Mouse (Mus musculus): ENCODE results near the gene Pex6. TPM values are rescaled to one million over a fixed set of nuclear protein-coding genes. Genes with fewer than 3 reads are reported as not detected.

Gene Pex6
- polyA plus RNA-seq, 1 experiment from 2014 or later = 10.4 TPM

DNA sequence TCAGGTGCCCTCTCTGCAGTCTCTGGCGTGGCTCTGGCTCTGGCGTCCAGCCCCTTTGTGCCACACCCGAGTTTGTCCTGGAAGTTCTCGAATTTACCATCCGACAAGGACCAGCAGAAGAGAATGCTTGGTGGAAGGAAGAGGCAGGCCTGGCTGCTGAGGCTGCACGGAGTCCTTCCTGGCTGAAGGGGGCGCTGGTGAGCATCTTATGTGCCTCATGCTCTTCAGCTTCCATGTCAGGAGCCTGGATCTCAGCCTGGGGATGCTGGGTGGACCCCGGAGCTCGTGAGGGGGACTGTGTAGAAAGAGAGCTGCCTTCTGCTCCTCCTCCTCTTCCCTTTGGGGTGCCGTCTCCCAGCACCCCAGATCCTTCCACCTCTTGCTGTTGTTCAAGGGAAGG, 24.9 kb downstream of the Pex6 start:
- Histone ChIP-seq H3K27me3 (ENCODE audit: control insufficient read depth, insufficient read depth, low read depth, low read length) (no peaks in the 10 kb centered on the region), H3K4me2 (ENCODE audit: low read depth, low read length) (no peak overlapping the region), H3K27ac (ENCODE audit: low read length) (peak overlapping the region; percentile 51), H3K9ac (ENCODE audit: low read depth, low read length) (no peak overlapping the region), H3K9me3 (replicated peaks; ENCODE audit: control insufficient read depth, low read length) (no peaks in the 10 kb centered on the region), H3K4me1 (ENCODE audit: control insufficient read depth, low read depth, low read length) (peaks cover 4% of the 10 kb centered on the region; the same call in 1 of the 2 replicates), H3K4me3 (ENCODE audit: low read depth, low read length) (no peak overlapping the region), H3K36me3 (ENCODE audit: control insufficient read depth, insufficient read depth) (no peaks in the 10 kb centered on the region)
- no peak for ATAC-seq (ENCODE audit: low read depth)
- 56% methylated on average over 10 of the region's 10 CpGs for WGBS (ENCODE audit: insufficient replicate concordance)

DNA sequence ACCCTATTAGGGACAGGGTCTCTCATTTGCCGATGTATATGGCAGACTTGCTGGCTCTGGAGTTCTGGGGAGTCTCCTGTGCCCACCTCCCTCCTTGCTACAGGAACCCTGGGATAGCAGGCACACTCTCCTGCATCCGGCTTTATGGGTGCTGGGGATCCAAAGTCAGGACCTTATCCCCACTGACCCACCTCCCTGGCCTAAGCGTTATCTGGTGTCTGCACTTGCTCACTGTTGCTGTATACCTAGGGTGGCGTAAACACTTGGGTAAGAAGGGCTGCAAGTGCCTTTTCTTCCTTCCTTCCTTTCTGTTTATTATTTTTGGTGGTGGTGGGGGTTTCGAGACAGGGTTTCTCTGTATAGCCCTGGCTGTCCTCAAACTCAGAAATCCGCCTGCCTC, 30.0 kb downstream of the Pex6 start:
- ATAC-seq (ENCODE audit: low read depth) = peak; percentile 67
- WGBS (ENCODE audit: insufficient replicate concordance) = 61% methylated on average over 6 of the region's 6 CpGs
- Histone ChIP-seq H3K36me3 (ENCODE audit: control insufficient read depth, insufficient read depth) (no peaks in the 10 kb centered on the region), H3K27me3 (ENCODE audit: control insufficient read depth, insufficient read depth, low read depth, low read length) (no peaks in the 10 kb centered on the region), H3K4me3 (ENCODE audit: low read depth, low read length) (no peak overlapping the region), H3K9ac (ENCODE audit: low read depth, low read length) (no peak overlapping the region), H3K27ac (ENCODE audit: low read length) (no peak overlapping the region), H3K4me2 (ENCODE audit: low read depth, low read length) (no peak overlapping the region), H3K9me3 (replicated peaks; ENCODE audit: control insufficient read depth, low read length) (no peaks in the 10 kb centered on the region), H3K4me1 (ENCODE audit: control insufficient read depth, low read depth, low read length) (peaks cover 3% of the 10 kb centered on the region; the same call in 1 of the 2 replicates)

DNA sequence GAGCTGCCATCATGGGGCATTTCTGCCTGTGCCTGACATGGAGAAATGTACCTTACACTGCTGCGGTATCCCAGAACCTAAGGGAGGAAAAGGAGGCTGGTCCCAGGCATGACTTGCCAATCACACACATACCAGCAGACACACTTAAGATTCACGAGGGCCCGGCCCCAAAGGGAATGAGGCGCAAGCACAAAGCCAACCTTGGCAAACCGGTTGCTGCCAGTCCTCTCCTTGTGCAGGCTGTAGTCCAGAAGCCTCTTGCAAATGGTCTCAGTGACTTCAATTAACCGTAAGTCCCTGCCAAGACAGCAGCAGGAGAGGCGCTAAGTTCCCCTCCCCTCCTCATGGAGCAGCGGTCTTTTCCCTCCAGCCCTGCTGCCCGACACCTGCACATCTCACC, 31.7 kb downstream of the Pex6 start:
- Histone ChIP-seq H3K36me3 (ENCODE audit: control insufficient read depth, insufficient read depth) (peaks cover 2% of the 10 kb centered on the region; the same call in 1 of the 2 replicates), H3K9ac (ENCODE audit: low read depth, low read length) (no peak overlapping the region), H3K4me2 (ENCODE audit: low read depth, low read length) (no peak overlapping the region), H3K4me1 (ENCODE audit: control insufficient read depth, low read depth, low read length) (peaks cover 3% of the 10 kb centered on the region; the same call in 1 of the 2 replicates), H3K4me3 (ENCODE audit: low read depth, low read length) (no peak overlapping the region), H3K9me3 (replicated peaks; ENCODE audit: control insufficient read depth, low read length) (no peaks in the 10 kb centered on the region), H3K27me3 (ENCODE audit: control insufficient read depth, insufficient read depth, low read depth, low read length) (no peaks in the 10 kb centered on the region), H3K27ac (ENCODE audit: low read length) (no peak overlapping the region)
- ATAC-seq (ENCODE audit: low read depth) = no peak
- WGBS (ENCODE audit: insufficient replicate concordance) = 86% methylated on average over 9 of the region's 9 CpGs

DNA sequence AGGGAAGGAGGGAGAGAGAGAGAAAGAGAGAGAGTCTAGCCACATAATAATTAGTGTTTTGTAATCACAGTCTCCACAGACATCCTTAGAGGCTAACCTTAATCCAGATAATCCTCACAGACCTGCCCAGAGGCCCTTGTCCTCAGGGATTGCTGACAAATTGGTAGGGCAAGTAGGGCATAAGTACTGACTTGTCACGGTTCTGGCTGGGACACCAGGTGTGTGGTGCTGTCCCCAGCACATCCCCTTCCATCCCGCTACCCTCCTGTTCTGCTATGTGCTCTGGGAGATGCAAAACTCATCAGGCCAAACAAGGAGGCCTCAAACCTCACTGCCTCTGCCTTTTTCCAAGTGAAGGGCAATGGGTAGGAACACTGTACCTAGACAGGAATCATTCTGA, 34.2 kb downstream of the Pex6 start:
- Histone ChIP-seq H3K4me1 (ENCODE audit: control insufficient read depth, low read depth, low read length) (peaks cover 3% of the 10 kb centered on the region; the same call in 1 of the 2 replicates), H3K27me3 (ENCODE audit: control insufficient read depth, insufficient read depth, low read depth, low read length) (no peaks in the 10 kb centered on the region), H3K4me2 (ENCODE audit: low read depth, low read length) (no peak overlapping the region), H3K36me3 (ENCODE audit: control insufficient read depth, insufficient read depth) (peaks cover 2% of the 10 kb centered on the region; the same call in 1 of the 2 replicates), H3K9me3 (replicated peaks; ENCODE audit: control insufficient read depth, low read length) (no peaks in the 10 kb centered on the region), H3K9ac (ENCODE audit: low read depth, low read length) (no peak overlapping the region), H3K4me3 (ENCODE audit: low read depth, low read length) (no peak overlapping the region), H3K27ac (ENCODE audit: low read length) (no peak overlapping the region)
- WGBS (ENCODE audit: insufficient replicate concordance) = 83% methylated on average over 2 of the region's 2 CpGs
- ATAC-seq (ENCODE audit: low read depth) = no peak

DNA sequence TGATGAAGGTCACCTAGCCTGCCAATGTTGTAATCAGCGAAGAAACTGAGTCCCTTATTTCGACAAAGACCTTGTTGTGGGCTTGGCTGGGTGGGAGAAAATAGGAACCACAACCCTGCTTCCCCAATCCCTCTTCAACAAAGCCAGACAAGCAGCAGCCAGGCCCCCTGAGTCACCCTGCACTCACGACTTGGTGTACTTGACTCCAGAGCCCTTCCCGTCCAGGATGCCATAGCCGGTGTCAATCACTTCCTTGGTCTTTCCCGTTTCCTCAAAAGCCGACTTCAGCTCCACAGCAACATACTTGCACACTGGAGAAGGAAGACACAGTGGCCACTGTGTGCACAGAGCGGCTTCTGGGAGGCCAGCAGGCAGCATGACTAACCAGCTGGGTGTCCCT, 36.0 kb downstream of the Pex6 start:
- Histone ChIP-seq H3K4me2 (ENCODE audit: low read depth, low read length) (no peak overlapping the region), H3K4me3 (ENCODE audit: low read depth, low read length) (no peak overlapping the region), H3K9me3 (replicated peaks; ENCODE audit: control insufficient read depth, low read length) (no peaks in the 10 kb centered on the region), H3K36me3 (ENCODE audit: control insufficient read depth, insufficient read depth) (peaks cover 2% of the 10 kb centered on the region; the same call in 1 of the 2 replicates), H3K9ac (ENCODE audit: low read depth, low read length) (no peak overlapping the region), H3K27me3 (ENCODE audit: control insufficient read depth, insufficient read depth, low read depth, low read length) (no peaks in the 10 kb centered on the region), H3K4me1 (ENCODE audit: control insufficient read depth, low read depth, low read length) (peaks cover 9% of the 10 kb centered on the region), H3K27ac (ENCODE audit: low read length) (no peak overlapping the region)
- ATAC-seq (ENCODE audit: low read depth) = no peak
- 66% methylated on average over 8 of the region's 8 CpGs for WGBS (ENCODE audit: insufficient replicate concordance)

GRCm38 (mm10) chr17:46747806-46748205, 36.5 kb downstream of the Pex6 start:
- H3K4me2 ChIP-seq (ENCODE audit: low read depth, low read length) = no peak overlapping the region
- no peaks in the 10 kb centered on the region for H3K27me3 ChIP-seq (ENCODE audit: control insufficient read depth, insufficient read depth, low read depth, low read length)
- no peak overlapping the region for H3K27ac ChIP-seq (ENCODE audit: low read length)
- no peaks in the 10 kb centered on the region for H3K9me3 ChIP-seq (replicated peaks; ENCODE audit: control insufficient read depth, low read length)
- H3K9ac ChIP-seq (ENCODE audit: low read depth, low read length) = no peak overlapping the region
- WGBS (ENCODE audit: insufficient replicate concordance) = 61% methylated on average over 2 of the region's 2 CpGs
- peaks cover 15% of the 10 kb centered on the region for H3K4me1 ChIP-seq (ENCODE audit: control insufficient read depth, low read depth, low read length)
- peaks cover 2% of the 10 kb centered on the region; the same call in 1 of the 2 replicates for H3K36me3 ChIP-seq (ENCODE audit: control insufficient read depth, insufficient read depth)
- no peak overlapping the region for H3K4me3 ChIP-seq (ENCODE audit: low read depth, low read length)
- ATAC-seq (ENCODE audit: low read depth) = no peak

DNA sequence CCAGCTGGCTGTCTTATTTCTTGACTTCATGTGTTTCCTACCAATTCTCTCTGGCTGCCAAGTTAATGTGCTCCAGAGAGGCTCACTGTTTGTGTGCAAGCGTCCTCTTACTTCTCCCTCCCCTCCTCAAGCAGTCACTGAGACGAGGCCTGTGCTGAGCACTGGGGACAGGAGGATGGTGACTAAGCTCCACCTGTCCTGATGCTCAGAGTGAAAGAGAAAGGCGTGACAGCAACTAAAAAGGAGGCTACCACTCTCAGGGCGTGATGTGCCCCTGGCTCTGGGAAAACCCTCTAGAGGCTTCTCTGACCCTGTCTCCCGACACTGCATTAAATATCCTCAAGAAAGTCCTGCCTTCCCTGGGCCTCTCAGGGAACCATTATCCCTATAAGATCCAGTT, 38.0 kb downstream of the Pex6 start:
- Histone ChIP-seq H3K36me3 (ENCODE audit: control insufficient read depth, insufficient read depth) (peaks cover 2% of the 10 kb centered on the region; the same call in 1 of the 2 replicates), H3K4me1 (ENCODE audit: control insufficient read depth, low read depth, low read length) (peaks cover 15% of the 10 kb centered on the region), H3K9ac (ENCODE audit: low read depth, low read length) (no peak overlapping the region), H3K9me3 (replicated peaks; ENCODE audit: control insufficient read depth, low read length) (no peaks in the 10 kb centered on the region), H3K4me2 (ENCODE audit: low read depth, low read length) (no peak overlapping the region), H3K4me3 (ENCODE audit: low read depth, low read length) (no peak overlapping the region), H3K27me3 (ENCODE audit: control insufficient read depth, insufficient read depth, low read depth, low read length) (no peaks in the 10 kb centered on the region), H3K27ac (ENCODE audit: low read length) (no peak overlapping the region)
- 74% methylated on average over 5 of the region's 5 CpGs for WGBS (ENCODE audit: insufficient replicate concordance)
- ATAC-seq (ENCODE audit: low read depth) = no peak

DNA sequence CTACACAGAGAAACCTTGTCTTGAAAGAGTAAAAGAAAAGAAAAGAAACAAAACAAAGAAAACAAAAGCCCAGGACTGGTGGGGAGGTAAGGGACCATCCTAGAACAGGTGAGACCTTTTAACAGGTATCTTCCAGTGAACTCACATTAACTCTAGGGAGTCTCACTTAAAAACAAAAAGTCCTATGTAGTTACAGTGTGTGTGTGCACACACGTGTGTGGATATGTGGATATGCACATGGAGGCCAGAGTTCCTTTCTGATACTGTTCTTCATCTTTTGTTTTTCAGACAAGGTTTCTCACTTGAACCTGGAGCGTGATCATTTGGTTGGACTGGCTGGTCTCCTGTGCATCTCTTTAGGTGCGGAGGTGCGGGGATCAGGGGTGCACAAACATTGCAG, 39.3 kb downstream of the Pex6 start:
- Histone ChIP-seq H3K9ac (ENCODE audit: low read depth, low read length) (peak overlapping the region; percentile 73), H3K4me1 (ENCODE audit: control insufficient read depth, low read depth, low read length) (peaks cover 15% of the 10 kb centered on the region), H3K9me3 (replicated peaks; ENCODE audit: control insufficient read depth, low read length) (no peaks in the 10 kb centered on the region), H3K4me2 (ENCODE audit: low read depth, low read length) (peak overlapping the region; percentile 88), H3K36me3 (ENCODE audit: control insufficient read depth, insufficient read depth) (peaks cover 2% of the 10 kb centered on the region; the same call in 1 of the 2 replicates), H3K27ac (ENCODE audit: low read length) (peak overlapping the region; percentile 91; the same call in 1 of the 2 replicates), H3K27me3 (ENCODE audit: control insufficient read depth, insufficient read depth, low read depth, low read length) (no peaks in the 10 kb centered on the region), H3K4me3 (ENCODE audit: low read depth, low read length) (peak overlapping the region; percentile 77)
- ATAC-seq (ENCODE audit: low read depth) = no peak
- WGBS (ENCODE audit: insufficient replicate concordance) = 68% methylated on average over 4 of the region's 4 CpGs

DNA sequence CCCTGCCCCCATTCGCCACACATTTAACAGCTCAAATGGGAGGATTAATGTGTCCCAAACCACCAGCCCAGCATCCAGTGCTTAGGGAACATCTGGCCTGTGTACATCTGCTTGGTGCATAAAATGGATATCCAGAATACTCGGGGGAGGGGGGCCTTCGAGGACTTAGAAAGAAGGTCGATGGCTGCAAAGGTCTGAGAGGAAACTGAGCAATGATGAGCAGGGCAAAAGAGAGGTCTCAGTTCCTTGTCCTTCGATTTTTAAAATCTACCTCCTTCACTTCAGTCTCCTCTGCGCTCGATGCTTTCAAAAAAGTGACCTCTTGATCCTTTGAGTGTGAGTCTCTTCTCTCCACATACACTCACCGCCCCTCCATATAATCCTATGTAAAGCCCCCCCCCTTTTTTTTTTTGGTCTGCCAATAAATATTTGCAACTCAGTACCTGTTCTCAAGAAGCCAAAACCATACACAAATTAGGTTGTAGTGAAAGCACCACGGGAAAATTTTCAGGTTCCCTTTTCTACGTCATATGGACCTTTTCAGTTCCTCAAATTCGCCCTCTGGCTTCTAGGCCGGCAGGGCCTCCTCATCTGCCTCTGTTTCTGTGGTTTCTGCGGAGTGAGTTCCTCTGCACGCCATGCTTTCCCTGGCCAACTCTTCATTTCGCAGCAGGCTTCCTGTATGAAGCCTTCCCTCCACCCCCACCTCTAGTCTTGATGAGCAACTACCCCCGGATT, 40.0 kb downstream of the Pex6 start:
- Histone ChIP-seq H3K4me3 (ENCODE audit: low read depth, low read length) (peak overlapping the region; percentile 77), H3K9me3 (replicated peaks; ENCODE audit: control insufficient read depth, low read length) (no peaks in the 10 kb centered on the region), H3K27ac (ENCODE audit: low read length) (peak overlapping the region; percentile 91), H3K4me2 (ENCODE audit: low read depth, low read length) (peak overlapping the region; percentile 88), H3K4me1 (ENCODE audit: control insufficient read depth, low read depth, low read length) (peaks cover 15% of the 10 kb centered on the region), H3K27me3 (ENCODE audit: control insufficient read depth, insufficient read depth, low read depth, low read length) (no peaks in the 10 kb centered on the region), H3K9ac (ENCODE audit: low read depth, low read length) (peak overlapping the region; percentile 73), H3K36me3 (ENCODE audit: control insufficient read depth, insufficient read depth) (peaks cover 2% of the 10 kb centered on the region; the same call in 1 of the 2 replicates)
- peak; percentile 2 for ATAC-seq (ENCODE audit: low read depth)
- 12% methylated on average over 16 of the region's 16 CpGs for WGBS (ENCODE audit: insufficient replicate concordance)

Measured in liver, embryonic 16.5 days (tissue).